Mouse (Mus musculus): ENCODE measurements around the gene Rpa2.
"Not testable (repeated sequence)": the region's sequence is repeated elsewhere in the genome, so short reads cannot be mapped to it uniquely, and the experiment has no call there.

The Rpa2 gene

DNA sequence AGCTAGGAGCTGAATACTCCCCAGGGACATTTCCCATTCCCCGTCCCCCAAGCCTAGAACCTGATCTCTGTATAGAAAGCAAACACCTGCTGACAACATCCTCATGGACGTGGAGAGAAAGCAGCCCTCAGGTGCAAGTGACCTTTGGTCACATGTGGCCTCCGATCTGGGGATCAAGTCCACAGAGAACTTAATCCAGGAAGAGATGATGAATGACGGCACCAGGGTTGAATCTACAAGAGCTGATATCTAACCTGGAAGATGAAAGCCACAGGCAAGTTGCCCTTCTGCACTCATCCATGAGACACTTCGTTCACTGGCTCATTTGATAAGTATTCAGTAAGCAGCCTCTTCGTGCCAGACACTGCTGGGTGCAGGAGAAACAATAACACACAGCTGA, 5.5 kb upstream of the Rpa2 start:
- no peak for DNase-seq (ENCODE audit: low spot score)

DNA sequence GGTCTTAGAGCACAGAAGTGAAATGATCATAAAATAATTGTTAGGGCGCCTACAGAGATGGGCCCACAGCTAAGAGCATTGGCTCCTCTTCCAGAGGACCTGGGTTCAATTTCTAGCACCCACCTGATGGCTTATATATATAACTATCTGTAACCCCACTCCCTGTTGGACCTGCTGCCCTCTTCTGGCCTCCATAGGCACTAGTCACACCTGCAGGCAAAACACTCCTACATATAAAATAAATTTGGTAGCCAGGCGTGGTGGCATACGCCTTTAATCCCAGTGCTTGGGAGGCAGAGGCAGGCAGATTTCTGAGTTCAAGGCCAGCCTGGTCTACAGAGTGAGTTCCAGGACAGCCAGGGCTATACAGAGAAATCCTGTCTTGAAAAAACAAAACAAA, 5.0 kb upstream of the Rpa2 start:
- DNase-seq (ENCODE audit: low spot score): not testable (repeated sequence)

DNA sequence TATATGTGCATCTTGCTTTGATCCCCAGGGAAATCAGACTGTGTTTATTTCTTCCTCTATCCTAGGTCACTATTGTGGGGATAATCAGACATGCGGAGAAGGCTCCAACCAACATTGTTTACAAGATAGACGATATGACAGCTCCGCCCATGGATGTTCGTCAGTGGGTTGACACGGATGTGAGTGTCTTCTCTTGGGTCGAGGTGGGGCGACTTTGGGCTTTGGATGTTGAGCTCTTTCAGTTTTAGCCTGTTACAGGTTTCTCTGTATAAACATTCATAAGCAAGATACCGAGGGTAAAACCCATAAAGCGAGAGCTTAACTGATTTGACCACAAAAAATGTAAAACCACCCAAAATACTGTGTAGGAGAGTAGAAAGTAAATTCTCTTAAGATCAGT, 3.6 kb downstream of the Rpa2 start:
- DNase-seq (ENCODE audit: low spot score): no peak

DNA sequence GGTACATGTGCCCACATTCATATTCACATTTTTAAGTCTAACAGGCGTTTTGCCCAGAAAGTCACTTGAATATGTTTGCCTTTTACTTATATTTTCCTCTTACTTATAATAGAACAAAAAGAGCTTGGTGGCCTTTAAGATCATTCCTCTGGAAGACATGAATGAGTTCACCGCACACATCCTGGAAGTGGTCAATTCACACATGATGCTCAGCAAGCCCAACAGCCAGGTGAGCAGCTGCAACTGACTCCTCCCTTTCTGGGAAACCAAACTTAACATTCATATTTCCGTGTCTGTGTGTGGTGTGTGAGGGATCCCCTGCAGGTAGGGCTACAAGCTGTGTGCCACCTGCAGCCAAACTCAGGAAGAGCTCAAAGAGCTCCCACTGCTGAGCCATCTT, 6.8 kb downstream of the Rpa2 start:
- DNase-seq (ENCODE audit: low spot score): no peak

DNA sequence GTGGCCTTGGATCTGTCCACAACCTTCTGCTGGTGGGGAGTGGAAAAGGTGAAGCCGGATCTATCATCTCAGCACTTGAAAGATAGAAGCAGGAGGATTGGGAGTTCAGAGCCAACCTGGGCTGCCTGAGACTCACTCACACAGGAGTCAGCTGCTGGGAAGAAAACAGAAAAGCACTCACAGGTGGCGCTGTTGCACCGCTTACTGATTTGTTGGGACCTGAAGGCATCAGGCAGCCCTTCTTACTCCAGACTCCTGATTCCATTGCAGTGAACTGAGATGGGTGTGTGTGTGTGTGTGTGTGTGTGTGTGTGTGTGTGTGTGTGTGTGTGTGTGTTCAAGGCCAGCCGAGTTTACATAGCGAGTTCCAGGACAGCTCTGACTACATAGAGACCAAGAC, 8.6 kb downstream of the Rpa2 start:
- peak; percentile 66 for DNase-seq (ENCODE audit: low spot score)

DNA sequence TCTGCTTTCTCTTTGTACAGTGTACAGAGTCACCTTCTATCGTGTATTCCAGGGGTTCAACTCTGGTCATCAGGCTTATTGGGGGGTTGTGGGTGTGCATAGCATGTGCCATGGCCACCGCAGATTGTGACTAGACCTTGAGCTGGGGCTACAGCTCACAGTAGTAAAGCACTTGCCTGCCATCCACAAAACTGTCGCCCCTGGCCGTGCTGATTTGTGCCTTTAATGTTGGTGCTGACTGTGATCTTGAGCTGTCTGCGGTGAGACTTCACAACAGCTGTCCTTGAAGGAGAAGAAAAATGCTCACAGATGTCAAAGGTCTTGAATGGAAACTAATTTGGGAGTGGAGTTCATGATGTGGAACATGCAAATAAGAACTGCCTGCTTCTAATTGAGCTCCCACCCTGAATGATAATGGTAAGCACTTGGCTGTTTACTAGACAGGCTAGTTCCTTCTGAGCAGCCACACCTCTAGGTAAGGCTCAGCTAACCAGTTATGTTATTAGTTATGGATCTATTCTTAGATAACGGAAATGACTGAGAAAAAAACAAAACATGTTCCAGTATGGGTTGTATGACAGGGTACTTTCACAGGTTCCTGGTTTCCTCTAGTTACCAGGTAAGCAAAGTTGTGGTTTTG, 10.6 kb downstream of the Rpa2 start:
- no peak for DNase-seq (ENCODE audit: low spot score)

DNA sequence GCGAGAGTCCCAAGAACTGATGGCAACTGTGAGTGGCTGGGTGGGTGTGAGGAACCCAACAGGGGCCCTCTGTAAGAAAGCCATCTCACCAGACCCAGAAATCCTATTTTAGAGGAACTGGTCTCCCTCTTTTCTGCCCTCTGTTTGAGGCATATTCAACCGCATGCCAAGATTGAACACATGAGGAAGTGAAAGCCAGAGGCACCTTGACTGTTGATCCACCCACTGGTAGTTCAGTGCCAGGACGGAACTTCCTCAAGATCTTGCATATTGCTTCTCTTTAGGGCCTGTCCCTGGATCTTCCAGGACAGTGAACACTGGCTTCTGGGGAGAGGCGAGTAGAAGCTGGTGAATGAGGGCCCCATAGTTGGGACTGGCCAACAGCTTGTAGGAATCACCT, 12.2 kb downstream of the Rpa2 start:
- no peak for DNase-seq (ENCODE audit: low spot score)

DNA sequence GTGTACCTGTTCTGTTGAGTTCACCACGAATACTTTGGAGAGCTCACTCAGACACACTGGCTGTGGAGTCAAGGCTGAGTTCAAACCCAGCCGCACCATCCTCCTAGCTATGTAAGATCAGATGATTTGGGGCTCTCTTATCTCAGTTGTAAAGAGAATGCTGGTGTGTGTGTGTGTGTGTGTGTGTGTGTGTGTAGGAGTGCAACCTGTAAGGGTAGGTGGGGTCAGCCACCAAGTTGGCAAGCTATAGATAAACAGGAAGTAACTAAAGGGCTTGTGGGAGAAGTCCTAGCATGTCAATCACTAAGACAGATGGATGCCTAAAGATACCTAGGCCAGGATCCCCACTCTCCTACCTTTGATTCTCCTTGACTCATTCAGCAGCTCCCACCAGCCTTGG, 15.6 kb downstream of the Rpa2 start:
- no peak for DNase-seq (ENCODE audit: low spot score)

DNA sequence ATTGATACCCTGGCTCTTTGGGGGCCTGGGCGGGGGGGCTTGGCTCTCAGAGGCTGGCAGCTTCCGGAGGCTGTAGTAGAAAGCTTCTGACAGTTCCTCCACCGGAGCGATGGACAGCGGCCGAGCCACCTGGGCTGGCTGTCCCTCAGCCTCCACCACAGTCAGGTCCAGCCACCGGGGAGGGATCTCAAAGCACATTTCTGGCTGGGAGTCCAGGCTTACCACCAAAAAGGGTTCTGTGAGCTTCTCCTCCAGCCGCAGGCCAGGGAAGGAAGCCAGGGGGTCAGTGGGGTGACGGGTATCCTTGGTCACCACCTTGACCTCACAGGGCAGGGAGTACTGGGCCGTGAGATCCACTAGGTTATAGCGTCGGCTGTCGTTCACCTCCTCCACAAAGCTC, 17.1 kb downstream of the Rpa2 start:
- no peak for DNase-seq (ENCODE audit: low spot score)

DNA sequence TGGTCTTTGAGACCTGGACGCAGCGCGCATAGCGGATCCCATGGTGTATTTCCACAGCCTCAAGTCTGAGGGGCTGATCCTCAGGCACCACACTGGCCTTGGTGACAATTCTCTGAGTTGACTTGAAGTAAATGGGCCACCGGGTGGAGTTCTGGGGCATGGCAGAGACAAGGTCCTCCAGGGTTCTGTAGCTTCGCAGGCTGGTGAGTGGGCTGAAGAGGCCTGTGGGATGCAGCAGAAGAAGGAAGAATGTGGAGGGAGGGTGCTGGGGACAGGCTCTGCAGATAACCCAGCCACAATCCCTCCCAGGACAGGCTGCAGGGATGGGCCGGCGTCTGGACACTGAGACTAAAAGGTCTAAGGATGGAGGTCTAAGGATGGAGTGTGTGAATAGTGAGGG, 21.6 kb downstream of the Rpa2 start:
- no peak for DNase-seq (ENCODE audit: low spot score)

DNA sequence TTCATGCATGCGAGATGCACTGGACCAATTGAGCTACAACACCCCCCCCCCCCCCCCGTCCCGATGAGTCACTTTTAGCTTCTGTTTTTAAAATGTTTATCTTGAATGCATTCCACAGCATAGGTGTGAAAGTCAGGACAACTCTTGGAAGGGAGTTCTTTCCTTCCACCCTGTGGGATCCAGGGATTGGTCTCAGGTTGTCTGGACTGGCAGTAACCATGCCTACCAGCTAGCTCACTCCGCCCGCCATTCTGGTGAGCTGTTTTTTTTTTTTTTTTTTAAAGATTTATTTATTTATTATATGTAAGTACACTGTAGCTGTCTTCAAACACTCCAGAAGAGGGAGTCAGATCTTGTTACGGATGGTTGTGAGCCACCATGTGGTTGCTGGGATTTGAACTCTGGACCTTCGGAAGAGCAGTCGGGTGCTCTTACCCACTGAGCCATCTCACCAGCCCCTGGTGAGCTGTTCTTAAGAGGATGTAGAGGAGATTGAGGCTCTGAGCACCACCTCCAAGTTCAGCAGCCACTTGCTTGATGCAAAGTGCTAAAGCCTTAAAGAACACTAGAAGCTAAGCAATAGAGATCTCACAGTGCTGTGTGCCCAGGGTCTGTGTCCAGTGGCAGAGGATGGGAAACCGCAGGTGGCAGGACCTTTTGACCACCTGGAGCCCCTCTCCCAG, 25.3 kb downstream of the Rpa2 start:
- not testable (repeated sequence) for DNase-seq (ENCODE audit: low spot score)

DNA sequence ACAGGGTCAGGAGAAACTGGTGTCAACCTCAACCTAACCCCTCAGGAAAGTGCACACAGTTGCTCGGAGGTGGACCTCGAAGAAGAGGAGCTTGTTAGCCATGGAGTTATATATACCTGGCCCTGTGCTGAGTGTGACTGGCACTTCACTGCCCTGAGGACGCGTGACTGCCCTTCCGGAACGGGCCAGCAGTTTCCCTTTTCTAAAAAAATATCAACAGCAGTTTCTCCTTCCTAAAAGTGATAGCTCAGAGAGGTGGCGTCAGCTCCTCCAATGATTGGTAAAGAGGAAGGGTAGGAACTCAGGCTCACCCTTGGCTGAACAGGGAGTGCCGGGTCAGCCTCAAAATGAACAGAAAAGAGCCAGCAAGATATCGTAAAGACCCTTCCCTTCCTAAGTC, 25.9 kb downstream of the Rpa2 start:
- no peak for DNase-seq (ENCODE audit: low spot score)

DNA sequence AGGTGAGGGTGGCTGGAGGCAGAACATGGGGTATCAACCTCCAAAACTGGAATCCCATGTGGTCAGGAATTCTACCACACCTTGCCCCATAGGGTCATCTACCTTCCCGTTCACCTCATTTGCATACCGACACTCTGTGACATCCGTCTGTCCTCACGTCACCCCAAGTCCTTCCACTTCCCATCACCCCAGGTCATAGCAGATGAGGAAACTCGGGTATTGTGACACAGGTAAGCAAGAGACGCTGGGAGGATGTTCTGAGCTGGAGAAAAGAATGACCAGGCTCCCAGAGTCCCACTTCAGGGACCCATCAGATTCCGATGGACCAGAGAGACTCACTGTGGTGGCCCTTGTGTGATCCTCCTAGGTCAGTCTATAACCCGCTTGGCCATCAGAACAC, 26.6 kb downstream of the Rpa2 start:
- no peak for DNase-seq (ENCODE audit: low spot score)

DNA sequence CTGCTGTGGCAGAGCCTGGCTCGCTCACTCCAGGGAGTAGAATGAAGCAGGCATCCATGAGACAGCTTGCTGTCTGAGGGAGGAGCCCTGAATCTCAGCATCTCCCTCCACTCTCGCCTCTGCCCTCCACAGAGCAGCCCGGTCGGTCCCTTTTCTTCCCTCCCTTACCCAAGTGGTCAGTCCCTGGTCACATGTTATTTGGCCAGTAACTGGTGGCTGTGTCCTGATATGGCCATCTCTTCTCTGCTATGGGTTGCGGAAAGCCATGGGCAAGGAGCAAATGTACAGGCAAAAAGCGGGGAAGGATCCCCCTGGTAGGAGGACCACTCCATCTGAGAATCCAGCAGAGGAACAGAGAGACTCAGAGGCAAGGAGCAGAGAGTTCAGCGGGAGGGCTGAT, 27.0 kb downstream of the Rpa2 start:
- no peak for DNase-seq (ENCODE audit: low spot score)

DNA sequence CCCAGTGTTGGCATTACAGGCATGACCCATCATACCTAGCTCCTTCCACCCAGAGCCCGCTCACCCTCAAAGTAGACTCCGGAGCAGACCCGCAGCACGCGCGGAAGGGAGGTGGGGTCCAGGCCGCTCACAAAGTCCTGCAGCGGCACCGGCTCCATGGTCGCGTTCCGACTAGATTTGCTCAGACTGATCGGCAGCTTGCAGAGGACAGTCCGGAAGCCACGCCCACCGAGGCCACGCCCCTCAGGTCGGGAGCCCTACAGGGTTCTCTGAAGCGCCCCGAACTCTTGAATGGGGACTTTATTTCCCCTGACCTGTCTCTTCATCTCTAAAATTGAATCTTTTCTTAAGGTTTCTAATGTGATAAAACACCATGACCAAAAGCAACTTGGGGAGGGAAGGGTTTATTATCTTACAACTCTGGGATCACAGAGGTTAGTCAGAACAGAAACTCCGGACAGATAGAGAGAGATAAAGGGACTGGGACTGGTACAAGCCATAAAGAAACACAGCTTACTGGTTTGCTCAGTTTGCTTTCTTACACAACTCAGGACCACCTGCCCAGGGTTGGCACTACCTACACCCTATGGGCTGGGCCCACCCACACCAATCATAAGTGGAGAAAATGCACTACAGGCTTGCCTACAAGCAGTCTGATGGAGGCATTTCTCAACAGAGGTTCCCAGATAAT, 28.2 kb downstream of the Rpa2 start, which contains the start of gene Themis2:
Gene Themis2 (minus strand): TSS at position 192 of the 691 bp plus-strand sequence.
- peak; percentile 42 for DNase-seq (ENCODE audit: low spot score)

DNA sequence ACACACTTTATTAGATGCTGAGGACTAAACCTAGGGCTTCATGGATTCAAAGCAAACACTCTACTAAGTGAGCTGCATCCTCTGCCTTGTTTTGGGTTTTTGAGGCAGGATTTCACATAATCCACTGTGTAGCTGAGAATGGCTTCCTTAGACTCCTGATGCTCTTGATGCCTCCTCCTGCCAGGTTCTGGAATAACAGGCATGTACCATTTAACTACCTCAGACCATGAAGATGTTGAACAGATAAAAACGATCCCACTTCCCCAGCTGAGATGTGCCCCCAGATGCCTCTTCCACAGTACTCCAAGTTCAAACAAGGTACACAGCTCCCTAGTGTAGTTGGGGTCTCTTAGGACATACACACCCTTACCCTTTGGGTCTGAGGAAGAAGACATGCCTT, 29.3 kb downstream of the Rpa2 start:
- DNase-seq (ENCODE audit: low spot score): no peak

DNA sequence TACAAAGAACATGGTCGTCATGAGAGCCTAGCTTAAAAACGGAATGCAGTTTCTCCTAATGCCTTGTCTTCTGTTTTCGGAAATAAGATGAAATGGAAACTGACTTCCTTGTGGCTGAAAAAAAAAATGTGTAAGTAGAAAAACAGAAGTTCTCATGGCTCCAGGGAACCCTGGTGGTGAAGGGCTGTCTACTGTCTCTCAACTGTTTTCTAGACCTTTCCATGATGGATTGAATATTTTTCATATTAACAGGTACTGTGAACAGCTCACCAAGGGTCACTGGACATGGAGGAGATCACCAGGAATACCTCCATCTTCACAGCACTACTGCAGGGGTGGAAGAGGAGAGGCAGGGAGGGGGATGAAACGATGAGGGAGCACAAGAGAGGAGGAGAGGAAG, 29.9 kb downstream of the Rpa2 start:
- no peak for DNase-seq (ENCODE audit: low spot score)

DNA sequence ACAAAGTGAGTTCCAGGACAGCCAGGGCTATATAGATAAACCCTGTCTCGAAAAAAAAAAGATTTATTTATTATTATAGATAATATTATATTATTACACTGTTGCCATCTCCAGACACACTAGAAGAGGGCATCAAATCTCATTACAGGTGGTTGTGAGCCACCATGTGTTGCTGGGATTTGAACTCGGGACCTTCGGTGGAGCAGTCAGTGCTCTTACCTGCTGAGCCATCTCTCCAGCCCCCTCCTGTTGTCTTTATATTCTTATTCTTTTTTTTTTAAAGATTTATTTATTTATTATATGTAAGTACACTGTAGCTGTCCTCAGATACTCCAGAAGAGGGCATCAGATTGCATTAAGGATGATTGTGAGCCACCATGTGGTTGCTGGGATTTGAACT, 30.5 kb downstream of the Rpa2 start:
- DNase-seq (ENCODE audit: low spot score): not testable (repeated sequence)

DNA sequence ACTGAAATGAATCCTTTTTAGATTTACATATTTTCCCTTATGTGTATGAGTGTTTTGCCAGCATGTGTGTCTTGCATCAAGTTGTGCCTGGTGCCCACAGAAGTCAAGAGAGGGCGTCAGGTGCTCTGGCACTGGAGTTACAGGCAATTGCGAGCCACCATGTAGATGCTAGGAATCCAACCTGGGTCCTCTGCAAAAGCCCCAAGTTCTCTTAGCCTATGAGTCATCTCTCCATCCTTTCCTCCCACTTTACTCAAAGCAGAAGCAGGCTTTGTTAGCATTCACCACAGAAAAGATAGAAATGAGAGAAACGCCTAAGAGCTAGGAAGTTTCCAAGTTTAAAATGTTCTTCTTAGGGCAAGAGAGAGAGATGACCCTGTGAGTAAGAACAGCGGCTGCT, 31.7 kb downstream of the Rpa2 start:
- DNase-seq (ENCODE audit: low spot score): no peak

DNA sequence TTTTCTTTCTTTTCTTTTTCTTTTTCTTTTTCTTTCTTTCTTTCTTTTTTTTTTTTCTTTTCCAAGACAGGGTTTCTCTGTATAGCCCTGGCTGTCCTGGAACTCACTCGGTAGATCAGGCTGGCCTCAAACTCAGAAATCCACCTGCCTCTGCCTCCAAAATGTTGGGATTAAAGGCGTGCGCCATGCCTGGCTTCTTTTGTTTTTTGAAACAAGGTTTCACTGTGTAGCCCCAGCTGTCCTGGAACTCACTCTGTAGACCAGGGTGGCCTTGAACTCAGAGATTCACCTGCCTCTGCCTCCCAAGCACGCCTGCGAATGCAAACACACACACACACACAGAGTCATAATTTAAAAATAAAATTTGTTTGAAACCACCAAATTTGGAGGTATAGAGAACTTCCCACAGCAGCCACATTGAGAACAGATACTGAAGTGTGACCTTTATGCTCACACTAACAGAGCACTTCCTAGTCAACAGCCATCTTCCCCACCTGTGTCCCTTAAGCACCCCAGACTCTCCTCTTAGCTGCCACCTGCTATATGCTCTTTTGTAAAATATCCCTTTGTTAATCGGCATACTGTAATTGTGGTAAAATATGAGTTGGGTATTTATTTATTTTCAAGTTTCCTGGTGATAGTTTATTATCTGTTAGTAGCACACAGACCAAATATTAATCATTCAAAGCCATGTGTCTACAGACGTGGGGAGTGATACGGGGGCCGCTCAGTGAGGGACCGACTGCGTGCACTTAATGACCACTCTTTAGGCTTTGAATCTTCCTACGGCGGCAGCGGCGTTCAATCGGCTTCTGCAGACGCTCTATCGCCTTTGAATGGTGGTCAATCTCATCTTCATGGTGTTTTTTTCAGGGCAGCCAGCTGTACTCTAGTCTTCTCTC, 33.3 kb downstream of the Rpa2 start:
- no peak for DNase-seq (ENCODE audit: low spot score)

DNA sequence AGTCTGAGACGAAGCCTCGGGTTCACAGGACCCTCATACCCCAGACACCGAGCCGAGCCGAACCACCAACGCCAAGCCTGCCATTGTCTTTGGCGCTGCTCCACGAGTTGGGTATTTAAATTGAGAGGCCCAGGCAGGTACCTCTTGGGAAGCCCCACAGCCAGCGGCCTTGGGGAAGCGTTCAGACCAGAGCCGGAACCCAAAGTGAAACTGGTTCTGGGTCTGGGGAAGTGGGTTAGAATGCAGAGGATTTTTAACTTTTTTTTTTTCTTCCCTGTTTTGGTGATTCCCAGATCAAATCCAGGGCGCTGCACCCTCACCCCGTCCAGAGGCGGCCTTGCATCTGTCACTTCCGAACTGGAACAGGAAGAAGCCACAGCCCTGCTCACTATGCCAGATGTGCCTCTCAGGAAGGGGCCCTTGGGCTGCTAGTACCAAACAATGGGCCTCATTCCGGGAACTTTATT, 34.1 kb downstream of the Rpa2 start:
- no peak for DNase-seq (ENCODE audit: low spot score)

DNA sequence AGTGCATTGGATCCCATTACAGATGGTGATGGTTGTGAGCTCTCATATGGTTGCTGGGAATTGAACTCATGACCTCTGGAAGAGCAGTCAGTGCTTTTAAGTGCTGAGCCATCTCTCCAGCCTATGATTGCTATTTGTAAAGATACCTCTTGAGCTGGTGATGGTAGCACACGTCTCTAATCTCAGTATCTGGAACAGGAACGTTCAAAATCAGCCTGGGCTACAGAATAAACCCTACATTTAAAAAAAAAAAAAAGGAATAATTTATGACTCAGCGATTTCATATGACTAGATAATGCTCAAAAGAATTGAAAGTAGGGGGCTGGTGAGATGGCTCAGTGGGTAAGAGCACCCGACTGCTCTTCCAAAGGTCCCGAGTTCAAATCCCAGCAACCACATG, 35.1 kb downstream of the Rpa2 start:
- DNase-seq (ENCODE audit: low spot score): no peak
